Mouse (Mus musculus): ENCODE results near the gene Atxn7l3. TPM values are rescaled to one million over a fixed set of nuclear protein-coding genes. Genes with fewer than 3 reads are reported as not detected.

The Atxn7l3 gene
- polyA plus RNA-seq, 1 experiment: 30.2 TPM

DNA sequence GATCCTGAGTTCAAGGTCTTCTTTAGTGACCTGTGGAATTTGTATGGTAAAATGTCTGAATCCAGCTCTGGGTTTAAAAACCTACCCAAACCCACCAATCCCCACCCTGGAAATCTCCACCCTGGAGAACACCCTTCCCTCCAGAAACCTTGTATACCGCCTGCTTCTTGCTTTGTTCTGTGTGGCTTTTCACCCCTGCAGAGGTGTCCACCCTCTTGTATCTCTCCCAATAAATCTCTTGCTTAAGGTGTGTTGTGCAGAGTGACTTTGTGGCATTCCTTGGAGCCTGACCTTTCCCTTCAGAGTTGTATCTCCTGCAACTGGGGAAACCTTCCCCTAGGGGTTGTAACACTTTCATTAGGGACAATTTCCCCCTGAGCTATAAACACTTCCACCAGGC lies 41.5 kb upstream of the Atxn7l3 start:
- no peak overlapping the region for H3K4me3 ChIP-seq (ENCODE audit: low read depth, low read length)
- H3K27ac ChIP-seq (ENCODE audit: insufficient read depth, low read depth, low read length): no peak overlapping the region
- 84% methylated on average over 1 of the region's 1 CpGs for WGBS
- peaks cover 3% of the 10 kb centered on the region; the same call in 1 of the 2 replicates for H3K4me1 ChIP-seq (ENCODE audit: control insufficient read depth, insufficient read depth, insufficient read length, low read length)
- TF ChIP-seq POLR2A (IDR thresholded peaks at IDR 0.05; ENCODE audit: low read depth, low read length) (no peak), CTCF (IDR thresholded peaks at IDR 0.05; ENCODE audit: extremely low read depth, insufficient read length, insufficient replicate concordance, low read depth, low read length) (no peak)
- H3K36me3 ChIP-seq (ENCODE audit: control insufficient read depth, insufficient read depth, low read length): no peaks in the 10 kb centered on the region
- no peaks in the 10 kb centered on the region; the same call in 1 of the 2 replicates for H3K27me3 ChIP-seq (ENCODE audit: control insufficient read depth, insufficient read depth, low read length)

DNA sequence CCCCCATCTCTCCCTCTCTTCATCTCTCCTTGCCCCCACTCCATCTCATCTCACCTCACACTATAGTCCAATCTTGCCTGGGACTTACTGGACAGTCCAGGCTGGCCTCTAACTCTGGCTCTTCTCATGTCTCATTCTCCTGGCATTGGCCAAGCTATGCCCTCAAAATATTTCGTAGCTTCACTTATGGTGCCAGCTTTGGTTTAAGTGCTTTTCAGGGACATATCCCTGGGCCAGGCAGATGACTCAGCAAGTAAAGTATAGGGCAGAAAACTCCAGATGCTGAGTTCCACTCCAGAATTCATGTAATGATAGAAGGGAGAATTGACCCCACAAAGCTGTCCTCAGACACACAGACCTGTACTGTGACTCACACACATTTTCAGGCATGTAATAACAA lies 39.8 kb upstream of the Atxn7l3 start:
- H3K27me3 ChIP-seq (ENCODE audit: control insufficient read depth, insufficient read depth, low read length): no peaks in the 10 kb centered on the region; the same call in 1 of the 2 replicates
- no peaks in the 10 kb centered on the region for H3K36me3 ChIP-seq (ENCODE audit: control insufficient read depth, insufficient read depth, low read length)
- peaks cover 3% of the 10 kb centered on the region; the same call in 1 of the 2 replicates for H3K4me1 ChIP-seq (ENCODE audit: control insufficient read depth, insufficient read depth, insufficient read length, low read length)
- TF ChIP-seq CTCF (IDR thresholded peaks at IDR 0.05; ENCODE audit: extremely low read depth, insufficient read length, insufficient replicate concordance, low read depth, low read length) (no peak), POLR2A (IDR thresholded peaks at IDR 0.05; ENCODE audit: low read depth, low read length) (no peak)
- no peak overlapping the region for H3K4me3 ChIP-seq (ENCODE audit: low read depth, low read length)
- 82% methylated on average over 1 of the region's 1 CpGs for WGBS
- H3K27ac ChIP-seq (ENCODE audit: insufficient read depth, low read depth, low read length): no peak overlapping the region

DNA sequence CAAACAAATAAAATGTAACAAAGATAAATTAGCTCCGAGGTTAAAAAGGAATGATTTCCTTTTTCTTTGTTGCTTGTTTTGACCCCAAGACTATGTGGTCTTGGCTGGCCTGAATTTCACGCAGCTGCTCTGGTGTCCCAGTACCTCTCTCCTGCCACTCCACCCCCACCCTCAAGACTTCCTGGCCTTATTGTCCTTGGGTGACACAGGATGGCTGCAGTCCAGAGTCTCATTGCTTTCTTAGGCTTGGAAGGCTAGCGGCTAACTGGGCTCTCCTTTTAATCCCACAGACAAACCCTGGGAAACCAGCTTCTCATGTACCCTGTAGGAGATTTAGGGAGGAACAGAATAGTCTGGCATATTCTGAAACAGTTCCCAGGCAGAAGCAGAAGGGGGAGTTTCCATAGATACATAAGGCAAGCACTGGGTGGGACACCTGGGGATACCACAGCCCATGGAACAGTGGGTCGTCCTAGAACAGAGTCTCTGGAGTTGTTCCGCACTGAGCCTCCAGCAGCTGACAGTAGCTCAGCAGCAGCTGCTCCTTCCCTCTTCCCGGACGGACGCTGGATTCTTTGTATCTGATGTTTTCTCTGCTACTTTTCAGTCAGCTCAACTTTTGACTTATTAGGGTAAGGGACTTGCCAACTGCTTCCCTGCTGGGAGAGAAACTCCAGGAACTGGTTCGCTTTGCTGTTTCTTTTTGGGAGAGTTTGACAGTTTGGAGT lies 38.7 kb upstream of the Atxn7l3 start:
- Histone ChIP-seq H3K27me3 (ENCODE audit: control insufficient read depth, insufficient read depth, low read length) (no peaks in the 10 kb centered on the region; the same call in 1 of the 2 replicates), H3K4me3 (ENCODE audit: low read depth, low read length) (no peak overlapping the region), H3K4me1 (ENCODE audit: control insufficient read depth, insufficient read depth, insufficient read length, low read length) (peaks cover 3% of the 10 kb centered on the region; the same call in 1 of the 2 replicates), H3K36me3 (ENCODE audit: control insufficient read depth, insufficient read depth, low read length) (no peaks in the 10 kb centered on the region), H3K27ac (ENCODE audit: insufficient read depth, low read depth, low read length) (no peak overlapping the region)
- 61% methylated on average over 9 of the region's 9 CpGs for WGBS
- TF ChIP-seq POLR2A (IDR thresholded peaks at IDR 0.05; ENCODE audit: low read depth, low read length) (no peak), CTCF (IDR thresholded peaks at IDR 0.05; ENCODE audit: extremely low read depth, insufficient read length, insufficient replicate concordance, low read depth, low read length) (no peak)

GRCm38 (mm10) chr11:102334010-102334409 lies 37.6 kb upstream of the Atxn7l3 start:
- TF ChIP-seq POLR2A (IDR thresholded peaks at IDR 0.05; ENCODE audit: low read depth, low read length) (no peak), CTCF (IDR thresholded peaks at IDR 0.05; ENCODE audit: extremely low read depth, insufficient read length, insufficient replicate concordance, low read depth, low read length) (no peak)
- Histone ChIP-seq H3K36me3 (ENCODE audit: control insufficient read depth, insufficient read depth, low read length) (no peaks in the 10 kb centered on the region), H3K27ac (ENCODE audit: insufficient read depth, low read depth, low read length) (no peak overlapping the region), H3K27me3 (ENCODE audit: control insufficient read depth, insufficient read depth, low read length) (no peaks in the 10 kb centered on the region; the same call in 1 of the 2 replicates), H3K4me3 (ENCODE audit: low read depth, low read length) (no peak overlapping the region), H3K4me1 (ENCODE audit: control insufficient read depth, insufficient read depth, insufficient read length, low read length) (peaks cover 3% of the 10 kb centered on the region; the same call in 1 of the 2 replicates)
- 56% methylated on average over 4 of the region's 4 CpGs for WGBS

GRCm38 (mm10) chr11:102333061-102333460 lies 36.6 kb upstream of the Atxn7l3 start:
- no peak for TF ChIP-seq POLR2A (IDR thresholded peaks at IDR 0.05; ENCODE audit: low read depth, low read length)
- no peak for TF ChIP-seq CTCF (IDR thresholded peaks at IDR 0.05; ENCODE audit: extremely low read depth, insufficient read length, insufficient replicate concordance, low read depth, low read length)
- H3K27me3 ChIP-seq (ENCODE audit: control insufficient read depth, insufficient read depth, low read length): no peaks in the 10 kb centered on the region; the same call in 1 of the 2 replicates
- H3K4me3 ChIP-seq (ENCODE audit: low read depth, low read length): no peak overlapping the region
- H3K27ac ChIP-seq (ENCODE audit: insufficient read depth, low read depth, low read length): no peak overlapping the region
- H3K4me1 ChIP-seq (ENCODE audit: control insufficient read depth, insufficient read depth, insufficient read length, low read length): no peaks in the 10 kb centered on the region
- H3K36me3 ChIP-seq (ENCODE audit: control insufficient read depth, insufficient read depth, low read length): no peaks in the 10 kb centered on the region

GRCm38 (mm10) chr11:102331806-102332205 lies 35.4 kb upstream of the Atxn7l3 start:
- no peaks in the 10 kb centered on the region for H3K27me3 ChIP-seq (ENCODE audit: control insufficient read depth, insufficient read depth, low read length)
- no peak overlapping the region for H3K27ac ChIP-seq (ENCODE audit: insufficient read depth, low read depth, low read length)
- TF ChIP-seq CTCF (IDR thresholded peaks at IDR 0.05; ENCODE audit: extremely low read depth, insufficient read length, insufficient replicate concordance, low read depth, low read length) (no peak), POLR2A (IDR thresholded peaks at IDR 0.05; ENCODE audit: low read depth, low read length) (no peak)
- H3K4me3 ChIP-seq (ENCODE audit: low read depth, low read length): no peak overlapping the region
- H3K36me3 ChIP-seq (ENCODE audit: control insufficient read depth, insufficient read depth, low read length): no peaks in the 10 kb centered on the region
- no peaks in the 10 kb centered on the region for H3K4me1 ChIP-seq (ENCODE audit: control insufficient read depth, insufficient read depth, insufficient read length, low read length)
- 52% methylated on average over 4 of the region's 4 CpGs for WGBS

DNA sequence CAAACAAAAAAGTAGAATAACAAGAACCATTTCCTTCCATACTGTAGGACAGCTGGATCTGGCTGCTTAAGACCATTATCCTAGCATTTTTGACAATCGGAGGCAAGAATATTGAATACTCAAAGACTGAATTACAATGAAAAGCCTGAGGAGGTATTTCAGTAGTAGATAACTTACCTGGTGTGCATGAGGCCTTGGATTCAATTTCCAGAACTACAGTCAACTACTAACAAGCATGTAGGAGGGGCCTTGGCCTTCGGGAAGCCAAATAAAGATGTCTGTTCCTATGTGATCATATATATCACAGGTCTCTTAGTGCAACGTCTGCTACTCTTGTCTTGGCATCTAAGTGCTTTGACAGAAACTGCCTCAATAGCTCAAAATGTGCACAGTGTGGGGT lies 33.6 kb upstream of the Atxn7l3 start:
- no peaks in the 10 kb centered on the region for H3K36me3 ChIP-seq (ENCODE audit: control insufficient read depth, insufficient read depth, low read length)
- TF ChIP-seq CTCF (IDR thresholded peaks at IDR 0.05; ENCODE audit: extremely low read depth, insufficient read length, insufficient replicate concordance, low read depth, low read length): no peak
- TF ChIP-seq POLR2A (IDR thresholded peaks at IDR 0.05; ENCODE audit: low read depth, low read length): no peak
- no peaks in the 10 kb centered on the region for H3K27me3 ChIP-seq (ENCODE audit: control insufficient read depth, insufficient read depth, low read length)
- H3K27ac ChIP-seq (ENCODE audit: insufficient read depth, low read depth, low read length): no peak overlapping the region
- H3K4me1 ChIP-seq (ENCODE audit: control insufficient read depth, insufficient read depth, insufficient read length, low read length): no peaks in the 10 kb centered on the region
- H3K4me3 ChIP-seq (ENCODE audit: low read depth, low read length): no peak overlapping the region
- 74% methylated on average over 3 of the region's 3 CpGs for WGBS

Measured in small intestine, adult 2 months (tissue).